Mouse (Mus musculus): ENCODE data around the gene Slc27a5.

Slc27a5 gene

DNA sequence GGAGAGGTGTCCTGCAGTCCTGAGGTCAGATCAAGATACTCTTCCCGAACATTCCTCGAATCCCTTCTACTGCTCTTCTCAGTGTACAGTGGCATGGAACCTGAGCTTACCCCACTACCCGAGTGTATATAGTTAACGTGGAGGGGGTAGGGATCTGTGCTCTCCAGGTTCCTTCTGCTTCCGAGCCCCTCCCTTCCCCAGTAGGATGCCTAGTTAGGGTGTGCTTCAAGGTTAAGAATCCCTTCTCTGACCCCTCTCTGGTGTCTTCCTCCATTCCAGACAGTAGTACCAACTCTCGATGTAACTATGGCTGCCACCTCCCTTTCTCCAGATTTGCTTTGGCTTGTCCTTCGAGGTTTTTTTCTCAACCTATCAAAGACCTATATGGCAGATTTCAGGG is 17.7 kb downstream of the Slc27a5 start:
- no peak for DNase-seq

DNA sequence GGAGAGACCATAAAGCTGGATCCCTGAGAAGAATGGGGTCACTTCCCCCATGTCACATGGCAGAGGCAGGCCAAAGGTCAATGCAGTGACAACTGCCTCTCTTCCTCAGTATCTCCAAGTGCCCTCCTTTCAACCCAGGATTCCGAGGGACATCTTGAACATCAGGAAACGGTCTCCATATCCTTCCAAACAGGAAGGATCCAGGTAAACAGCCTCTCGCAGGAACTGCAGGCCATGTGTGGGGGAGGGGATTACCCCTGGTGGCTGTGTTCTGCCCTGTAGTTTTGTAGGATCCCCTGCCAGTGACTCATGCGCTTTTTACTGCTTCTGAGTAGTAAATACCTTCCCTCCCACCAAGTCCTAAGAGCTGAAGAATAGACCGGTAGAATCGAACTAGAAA is 18.2 kb downstream of the Slc27a5 start:
- DNase-seq, result peak; percentile 52

DNA sequence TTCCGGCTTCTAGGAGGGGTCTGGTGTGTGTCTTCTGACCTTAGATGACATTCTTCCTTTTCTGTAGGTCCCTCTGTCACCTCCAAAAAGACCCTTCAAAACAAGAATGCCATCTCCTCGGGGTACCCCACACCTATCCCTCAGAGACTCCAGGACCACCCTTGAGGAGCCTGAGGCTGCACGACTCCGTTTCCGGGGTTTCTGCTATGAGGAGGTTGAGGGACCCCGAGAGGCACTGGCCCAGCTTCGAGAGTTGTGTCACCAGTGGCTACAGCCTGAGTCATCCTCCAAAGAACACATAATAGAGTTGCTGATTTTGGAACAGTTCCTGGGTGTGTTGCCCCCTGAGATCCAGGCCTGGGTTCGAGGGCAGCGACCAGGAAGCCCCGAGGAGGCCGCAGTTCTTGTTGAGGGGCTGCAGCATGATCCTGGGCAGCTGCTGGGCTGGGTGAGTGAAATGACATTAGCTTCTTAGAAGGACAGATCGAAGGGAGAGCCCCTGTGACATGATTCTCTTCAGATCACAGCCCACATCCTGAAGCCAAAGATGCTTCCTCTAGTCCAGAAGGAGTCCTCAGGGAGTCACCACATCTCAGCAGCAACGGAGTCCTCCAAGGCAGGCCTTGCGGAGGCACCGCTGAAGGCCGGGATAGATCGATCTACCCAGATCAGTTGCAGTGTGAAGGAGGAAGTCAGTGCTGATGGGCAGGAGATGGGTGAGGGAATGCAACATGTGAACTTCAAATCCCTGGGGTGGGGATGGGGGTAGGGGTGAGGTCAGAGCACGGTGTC is 18.9 kb downstream of the Slc27a5 start:
- DNase-seq, result peak; percentile 75

DNA sequence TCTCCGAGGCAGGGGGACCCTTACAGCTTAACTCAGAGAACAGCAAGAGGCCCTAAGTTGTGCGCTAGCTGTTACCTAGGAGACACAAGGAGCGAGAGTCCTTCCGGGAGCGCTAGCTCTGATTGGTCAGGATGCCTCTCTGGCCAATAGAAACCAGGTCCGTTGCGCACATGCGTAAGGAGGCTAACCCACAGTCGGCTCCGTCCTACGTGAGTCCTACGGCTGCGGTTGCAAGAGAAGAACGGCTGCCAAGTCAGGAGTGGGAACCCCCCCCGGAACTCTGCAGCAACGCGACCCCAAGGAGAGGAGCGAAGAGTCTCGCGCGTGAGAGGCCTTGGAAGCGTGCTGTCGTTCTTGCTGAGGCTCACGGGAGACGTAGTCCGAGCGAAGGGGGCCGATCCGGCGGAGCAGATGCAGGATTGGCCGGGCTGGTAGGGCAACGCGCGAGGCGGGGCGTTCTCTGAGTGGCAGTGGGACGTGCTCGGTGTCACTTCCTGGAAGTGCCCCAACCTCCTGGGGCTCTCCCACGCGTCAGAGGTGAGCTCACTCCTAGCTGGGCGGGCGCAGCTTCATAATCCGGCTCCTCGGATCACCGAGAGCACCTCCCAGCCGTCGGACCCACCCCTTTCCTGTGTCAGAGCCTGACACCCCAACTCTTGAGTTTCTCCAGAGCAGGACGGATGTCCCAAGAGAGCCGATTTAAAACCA is 20.2 kb downstream of the Slc27a5 start, which contains the start of gene Zfp446:
TSS of gene Zfp446 (plus strand) at position 167 of the 708 bp plus-strand sequence.
- DNase-seq, result peak; percentile 100

DNA sequence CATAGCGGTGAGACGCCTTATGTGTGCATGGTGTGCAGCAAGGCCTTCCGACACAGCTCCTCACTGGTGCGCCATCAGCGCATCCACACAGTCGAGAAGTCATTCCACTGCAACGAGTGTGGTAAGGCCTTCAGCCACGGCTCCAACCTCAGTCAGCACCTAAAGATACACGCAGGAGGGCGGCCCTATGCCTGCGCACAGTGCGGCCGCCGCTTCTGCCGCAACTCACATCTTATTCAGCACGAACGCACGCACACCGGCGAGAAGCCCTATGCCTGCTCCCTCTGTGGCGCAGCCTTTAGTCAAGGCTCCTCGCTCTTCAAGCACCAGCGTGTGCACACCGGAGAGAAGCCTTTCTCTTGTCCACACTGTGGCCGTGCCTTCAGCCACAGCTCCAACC is 27.1 kb downstream of the Slc27a5 start:
- no peak for DNase-seq

DNA sequence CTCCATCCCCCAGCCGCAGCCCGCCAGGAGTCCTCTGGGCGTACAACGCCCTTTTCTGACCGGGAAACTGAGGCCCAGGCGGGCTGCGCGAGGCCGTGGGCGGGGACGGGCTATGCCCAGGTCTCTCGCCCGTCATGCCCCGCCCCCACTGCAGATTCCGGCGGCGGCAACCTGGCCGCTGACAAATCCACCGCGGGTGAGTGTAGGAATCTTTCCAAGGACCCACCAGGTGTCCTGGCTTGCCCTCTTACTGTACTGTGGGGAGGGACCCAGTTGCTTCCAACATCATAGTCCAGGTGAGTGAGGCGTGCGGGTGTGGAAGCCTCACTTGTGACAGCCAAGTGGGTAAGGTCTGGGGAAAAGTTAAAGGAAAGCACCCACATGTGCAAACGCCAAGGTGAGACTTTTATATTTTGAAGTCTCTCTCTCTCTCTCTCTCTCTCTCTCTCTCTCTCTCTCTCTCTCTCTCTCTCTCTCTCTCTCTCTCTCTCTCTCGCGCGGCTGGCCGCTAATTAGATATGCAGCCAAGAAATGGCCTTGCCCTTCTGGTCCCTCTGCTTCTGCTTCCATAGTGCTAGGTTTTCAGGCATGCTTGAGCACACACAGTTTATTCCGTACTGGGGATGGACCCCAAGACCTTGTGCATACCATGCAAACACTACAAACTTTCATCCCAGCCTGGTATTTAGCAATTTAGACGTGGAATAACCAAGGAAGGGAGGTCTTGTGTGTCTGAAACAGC is 31.7 kb downstream of the Slc27a5 start:
- peak; percentile 89 for DNase-seq

DNA sequence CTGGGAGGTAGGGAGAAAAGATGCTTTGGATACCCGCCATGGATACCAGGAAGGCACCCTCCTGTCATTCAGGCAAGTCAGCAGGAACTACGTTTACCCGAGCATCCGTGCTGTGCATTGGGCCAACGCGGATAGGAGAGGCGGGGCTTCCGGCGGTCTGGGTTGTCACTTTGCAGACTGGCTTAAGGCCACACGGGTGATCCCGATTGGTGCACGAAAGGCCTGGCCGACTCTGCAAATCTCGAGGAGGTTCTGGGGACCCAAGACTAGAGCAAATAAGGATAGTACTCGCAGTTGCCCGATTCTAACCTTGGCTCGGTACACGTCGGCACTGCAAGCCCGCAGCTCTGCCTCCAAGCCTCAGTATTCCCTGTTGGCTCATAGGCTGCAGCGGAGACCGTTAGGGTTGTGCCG is 32.3 kb downstream of the Slc27a5 start, which contains the start of gene Zfp324:
TSS of gene Zfp324 (plus strand) at position 161 of the 414 bp plus-strand sequence.
- DNase-seq, result peak; percentile 95

DNA sequence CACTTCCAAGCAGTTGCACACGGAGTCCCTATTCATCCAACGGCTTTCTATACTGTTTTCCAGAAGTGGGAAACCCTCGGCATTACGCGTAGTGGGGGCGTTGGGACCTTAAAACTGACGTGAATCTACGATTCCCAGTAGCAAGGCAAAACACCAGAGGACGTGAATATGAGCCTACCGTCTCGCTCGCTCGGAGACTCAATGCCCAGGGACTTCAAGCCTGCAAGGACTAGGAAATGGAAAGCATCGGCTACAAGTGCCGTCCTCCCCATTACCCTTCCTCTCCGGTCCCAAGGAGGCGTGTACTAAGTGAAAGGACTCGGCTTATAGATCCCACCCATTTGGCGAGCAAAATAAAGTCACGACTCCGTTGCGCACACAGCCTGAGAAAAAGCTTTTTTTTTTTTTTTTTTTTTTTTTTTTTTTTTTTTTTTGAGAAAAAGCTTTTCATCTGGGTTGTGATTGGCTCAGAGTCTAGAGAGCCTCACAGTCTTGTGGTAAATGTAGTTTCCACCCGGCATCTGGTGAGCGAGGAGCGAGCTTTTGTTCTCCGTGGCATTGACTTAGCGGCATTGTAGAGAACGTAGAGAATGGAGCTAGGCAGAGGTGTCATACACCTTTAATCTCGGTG is 36.4 kb downstream of the Slc27a5 start:
- peak; percentile 65 for DNase-seq

DNA sequence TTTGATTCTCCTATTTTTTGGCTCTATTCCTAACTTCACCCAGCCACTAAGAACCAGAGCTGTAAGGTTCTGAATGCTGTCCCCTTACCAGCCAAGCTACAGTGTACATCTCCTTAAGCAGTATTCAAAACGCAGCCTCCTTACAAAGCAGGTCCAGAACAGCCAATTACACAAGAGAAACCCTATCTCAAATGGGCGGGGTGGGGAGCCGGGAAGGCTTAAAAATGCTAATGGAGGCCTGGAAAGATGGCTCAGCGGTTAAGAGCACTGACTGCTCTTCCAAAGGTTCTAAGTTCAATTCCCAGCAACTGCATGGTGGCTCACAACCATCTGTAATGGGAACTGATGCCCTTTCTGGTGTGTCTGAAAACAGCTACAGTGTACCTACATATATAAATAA is 38.3 kb downstream of the Slc27a5 start:
- no peak for DNase-seq

DNA sequence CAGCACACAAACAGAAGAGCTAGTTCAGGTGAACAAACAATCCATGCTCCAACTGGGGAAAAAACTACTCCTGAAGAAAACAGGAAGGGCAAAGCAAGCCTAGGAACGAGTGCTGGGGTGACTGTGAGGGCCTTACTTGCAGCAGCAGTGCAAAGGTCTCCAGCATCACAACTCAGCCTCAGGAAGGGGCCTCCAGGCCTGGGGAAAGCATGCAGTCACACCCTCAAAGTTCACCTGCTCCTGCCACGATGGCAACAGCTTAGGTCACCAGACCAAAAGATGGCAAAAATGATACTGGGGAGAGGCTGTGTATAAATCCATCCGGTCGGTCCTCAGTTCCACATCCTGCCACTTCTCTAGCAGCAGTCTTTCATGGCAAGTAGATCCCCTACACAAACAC is 39.0 kb downstream of the Slc27a5 start:
- no peak for DNase-seq

DNA sequence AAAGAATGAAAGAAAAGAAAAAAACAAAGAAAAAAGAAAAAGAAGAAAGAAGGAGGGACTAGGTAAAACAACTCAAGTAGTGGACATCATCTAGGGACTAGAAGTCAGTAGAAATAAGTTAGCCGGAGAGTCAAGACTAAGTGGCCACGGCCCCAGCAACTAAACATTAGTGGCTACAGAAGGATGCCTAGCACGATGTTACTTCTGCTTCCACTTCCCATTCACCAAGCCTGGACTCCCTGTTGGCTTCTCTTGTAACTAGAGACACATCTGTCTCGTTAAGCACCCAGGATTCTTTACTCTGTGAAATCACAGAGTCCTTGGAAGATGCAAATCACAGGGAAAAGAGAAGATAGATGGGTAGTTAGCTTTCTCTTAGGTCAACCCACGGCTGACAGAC is 40.5 kb downstream of the Slc27a5 start:
- DNase-seq, result no peak

DNA sequence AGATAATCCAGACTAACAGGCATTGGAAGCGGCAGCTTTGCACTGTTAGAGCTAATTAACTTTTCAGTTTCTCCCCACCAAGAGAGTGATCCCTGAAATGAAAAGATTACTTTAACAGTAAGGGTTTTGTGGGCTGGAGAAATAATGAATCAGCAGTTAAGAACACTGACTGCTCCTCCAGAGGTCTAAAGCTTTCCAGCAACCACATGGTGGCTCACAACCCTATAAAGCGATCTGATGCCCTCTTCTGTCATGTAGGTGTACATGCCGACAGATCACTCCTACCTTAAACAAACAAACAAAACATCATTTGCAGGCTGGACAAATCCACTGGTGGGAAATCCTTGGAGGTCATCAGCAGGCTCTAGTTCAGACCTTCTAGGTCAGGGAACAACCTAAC is 43.1 kb downstream of the Slc27a5 start:
- DNase-seq, result no peak

DNA sequence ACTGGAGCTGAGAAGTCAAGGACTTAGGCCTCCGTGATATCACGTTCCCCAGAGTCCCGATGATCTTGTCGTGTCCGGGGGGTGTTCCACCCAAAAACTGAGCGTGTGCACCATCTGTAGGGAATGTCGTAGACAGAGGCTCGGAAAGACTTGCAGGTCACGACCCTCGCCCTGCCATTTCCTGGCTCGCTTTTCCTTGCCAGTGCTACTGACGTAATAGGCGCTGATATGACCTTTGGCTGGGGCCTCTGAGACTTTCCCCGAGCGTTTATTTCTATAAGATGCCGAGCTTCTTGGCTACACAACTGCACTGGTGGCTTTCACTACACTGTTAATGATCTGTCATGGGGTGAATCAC is 48.1 kb downstream of the Slc27a5 start:
- no peak for DNase-seq

DNA sequence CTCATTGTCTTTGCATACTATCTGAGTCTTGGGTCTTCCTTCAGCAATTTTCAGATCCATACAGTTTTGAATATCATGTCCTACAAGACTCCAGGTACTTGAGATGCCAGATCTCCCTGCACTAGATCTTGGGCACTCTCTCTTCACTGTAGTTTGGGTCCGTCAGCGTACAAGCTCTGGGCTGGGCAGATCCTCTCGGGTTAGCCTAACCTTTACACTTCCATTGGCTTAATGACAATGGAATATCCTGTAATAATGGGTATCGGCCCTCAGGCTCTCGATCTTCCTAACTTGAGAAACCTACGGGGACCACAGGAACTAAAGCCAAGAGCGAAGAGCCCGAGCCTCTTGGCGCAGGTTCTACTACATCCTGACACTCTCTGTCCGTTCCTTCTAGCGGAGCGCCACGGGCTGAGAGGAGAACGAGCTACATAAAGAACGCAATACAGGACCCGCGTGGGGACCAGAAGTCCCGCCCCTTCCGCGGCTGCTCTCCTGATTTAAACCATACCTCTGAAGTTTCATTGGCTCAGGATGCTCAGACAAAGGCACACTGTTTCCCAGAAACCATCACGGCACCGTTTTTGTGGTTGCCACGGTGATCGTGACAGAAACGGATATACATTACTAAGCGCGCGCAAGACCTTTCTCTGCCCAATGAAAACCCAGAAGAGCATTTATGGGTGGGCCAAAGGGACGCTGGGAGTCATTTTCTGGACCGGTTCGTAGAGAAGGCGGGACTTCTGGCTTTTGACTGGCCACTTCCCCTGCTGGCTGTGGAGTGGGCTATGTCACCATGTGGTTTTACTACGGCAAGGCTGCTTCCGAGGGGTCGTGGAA is 48.7 kb downstream of the Slc27a5 start:
- peak; percentile 98 for DNase-seq

DNA sequence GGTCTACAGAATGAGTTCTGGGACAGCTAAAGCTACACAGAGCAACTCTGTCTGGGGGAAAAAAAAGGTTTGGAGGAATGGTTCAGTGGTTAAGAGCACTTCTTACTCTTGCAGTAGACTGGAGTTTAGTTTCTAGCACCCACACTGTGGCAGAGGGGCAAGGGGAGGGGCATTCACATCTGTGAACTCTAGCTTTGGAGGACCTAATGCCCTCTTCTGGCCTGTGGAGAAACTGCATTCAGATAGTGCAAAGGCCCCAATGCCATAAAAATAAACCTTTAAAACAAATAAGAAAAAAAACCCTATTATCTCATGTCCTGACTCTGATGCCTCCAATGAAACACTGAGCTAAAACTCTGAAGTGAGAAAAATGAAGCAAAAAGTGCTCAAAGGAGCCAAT is 54.5 kb downstream of the Slc27a5 start:
- no peak for DNase-seq

DNA sequence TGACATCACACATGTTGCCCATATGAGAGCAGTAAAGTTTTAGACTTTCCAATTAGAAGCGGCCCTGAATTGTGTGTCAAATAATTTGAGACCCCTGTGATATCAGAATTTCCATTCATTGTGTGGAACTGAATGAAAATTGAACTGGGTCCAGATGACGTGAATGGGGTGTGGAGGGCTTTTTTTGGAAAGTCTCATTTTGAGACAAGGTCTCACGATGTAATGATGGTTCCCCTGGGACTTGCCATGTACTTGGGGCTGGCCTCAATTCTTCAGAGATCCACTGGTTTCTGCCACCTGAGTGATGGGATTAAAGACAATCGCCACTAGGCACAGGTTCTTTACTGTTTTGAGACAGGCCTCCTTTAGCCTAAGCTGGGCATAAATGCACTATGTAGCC is 57.4 kb downstream of the Slc27a5 start:
- no peak for DNase-seq
